Mouse (Mus musculus) midbrain, postnatal 0 days (tissue): Measurements from ENCODE around the gene Gm15114. TPM values are rescaled to one million over a fixed set of nuclear protein-coding genes. Genes with fewer than 3 reads are reported as not detected.
"Not testable (repeated sequence)": the region's sequence is repeated elsewhere in the genome, so short reads cannot be mapped to it uniquely, and the experiment has no call there.

Source experiments
- ATAC-seq: fragments of 200-750 bp; cut with Nextera tagmentation; 2 replicates; pipeline ENCODE4 v1.8.0; 2017; ENCODE audit warnings: moderate number of reproducible peaks, mild to moderate bottlenecking, moderate TSS enrichment, moderate library complexity; ENCODE audit not compliant: low FRiP score
- DNase-seq: peaks from one replicate; pipeline ENCODE4 v3.0.0-alpha.2; 2015; ENCODE audit warnings: low spot score
- H3K27ac ChIP-seq: fragments of 300-500 bp; sonication (generic); 2 replicates; pipeline ENCODE4 v1.5.1; 2014; ENCODE audit warnings: low read depth, mild to moderate bottlenecking, low read length, mixed read lengths
- H3K27me3 ChIP-seq: fragments of 300-500 bp; sonication (generic); 2 replicates; pipeline ENCODE4 v1.6.1; 2014; ENCODE audit warnings: low read length, control low read depth, mixed read lengths; ENCODE audit not compliant: insufficient read depth
- H3K36me3 ChIP-seq: fragments of 300-500 bp; sonication (generic); 2 replicates; pipeline ENCODE4 v1.6.1; 2014; ENCODE audit warnings: low read length, control low read depth, mixed read lengths; ENCODE audit not compliant: insufficient read depth
- H3K4me1 ChIP-seq: fragments of 300-500 bp; sonication (generic); 2 replicates; pipeline ENCODE4 v1.6.1; 2014; ENCODE audit warnings: mild to moderate bottlenecking, control low read depth, antibody characterized with exemption, low read length, mixed read lengths; ENCODE audit not compliant: insufficient read depth
- H3K4me2 ChIP-seq: fragments of 300-500 bp; sonication (generic); 2 replicates; pipeline ENCODE4 v1.6.1; 2014; ENCODE audit warnings: low read depth, mild to moderate bottlenecking, low read length, mixed read lengths; ENCODE audit not compliant: poor library complexity, severe bottlenecking
- H3K4me3 ChIP-seq: fragments of 300-500 bp; sonication (generic); 2 replicates; pipeline ENCODE4 v1.5.1; 2014; ENCODE audit warnings: low read depth, mild to moderate bottlenecking, low read length, moderate library complexity
- H3K9ac ChIP-seq: fragments of 300-500 bp; sonication (generic); replicated peaks from 2 replicates; pipeline ENCODE4 v1.6.1; 2014; ENCODE audit warnings: mild to moderate bottlenecking, low read length, moderate library complexity, mixed read lengths; ENCODE audit not compliant: poor library complexity, severe bottlenecking
- H3K9me3 ChIP-seq: fragments of 300-500 bp; sonication (generic); 2 replicates; pipeline ENCODE4 v1.6.1; 2016; ENCODE audit warnings: low read length, control low read depth
- WGBS: fragments of 180-500 bp; shearing (Covaris S2); extraction: QIAGEN DNeasy Blood & Tissue Kit; methylation state at CpG from one replicate; pipeline ENCODE4 v1.1.7; 2014; 5-methylcytosine and 5-hydroxymethylcytosine counted together
- polyA plus RNA-seq: library from polyadenylated mRNA; unstranded; fragments of >200 nt; fragmentation: Nextera tagmentation; extraction: Ambion mirVana; gene quantifications from 2 replicates; pipeline ENCODE4 v1.2.1, GENCODE M21; 2015
- total RNA-seq: library from RNA; depleted of rRNA; stranded (reverse); fragments of >200 nt; gene quantifications from 2 replicates; pipeline ENCODE4 v1.2.3, GENCODE M21; 2014; rRNA removed

Gene Gm15114
- total RNA-seq: not detected in 2 replicates
- not detected in 2 replicates for polyA plus RNA-seq

- not testable (repeated sequence) for ATAC-seq, H3K36me3 ChIP-seq, H3K9me3 ChIP-seq, DNase-seq, H3K27me3 ChIP-seq, H3K4me2 ChIP-seq, H3K4me1 ChIP-seq, H3K27ac ChIP-seq, H3K4me3 ChIP-seq, H3K9ac ChIP-seq
- no CpG with 5 or more reads among the region's 1 CpGs for whole genome bisulfite sequencing
These were observed at the start of gene Gm15114 for GRCm38 (mm10) chrX:148488649-148489048. Gm15114 (plus strand) TSS chrX:148488949.

Other genes with a start within 250 kb of the Gm15114 start
- not detected in 2 replicates for gene Gm8334, start 126.2 kb downstream of the Gm15114 start, total RNA-seq
- gene Gm8334, start 126.2 kb downstream of the Gm15114 start, polyA plus RNA-seq: not detected in 2 replicates
- not detected in 2 replicates for gene Gm15127, start 174.6 kb downstream of the Gm15114 start, total RNA-seq
- gene Gm15127, start 174.6 kb downstream of the Gm15114 start, polyA plus RNA-seq: not detected in 2 replicates